Mouse (Mus musculus) midbrain, embryonic 11.5 days (tissue): ENCODE results near the gene Slc43a3. TPM values are rescaled to one million over a fixed set of nuclear protein-coding genes. Genes with fewer than 3 reads are reported as not detected.

Experiments
- ATAC-seq: fragments of 200-750 bp; cut with Nextera tagmentation; 2 replicates; pipeline ENCODE4 v1.8.0; 2017; ENCODE audit warnings: moderate TSS enrichment, moderate library complexity; ENCODE audit not compliant: low FRiP score
- DNase-seq: peaks from one replicate; pipeline ENCODE4 v3.0.0; 2015; ENCODE audit warnings: low spot score; ENCODE audit errors: missing footprints
- H3K27ac ChIP-seq: fragments of 300-500 bp; sonication (generic); 2 replicates; pipeline ENCODE4 v1.5.1; 2014; ENCODE audit warnings: low read depth, low read length
- H3K27me3 ChIP-seq: fragments of 300-500 bp; sonication (generic); 2 replicates; pipeline ENCODE4 v1.6.1; 2014; ENCODE audit warnings: mild to moderate bottlenecking, low read length, moderate library complexity, mixed read lengths; ENCODE audit not compliant: control insufficient read depth, insufficient read depth
- H3K36me3 ChIP-seq: fragments of 300-500 bp; sonication (generic); 2 replicates; pipeline ENCODE4 v1.6.1; 2014; ENCODE audit warnings: mild to moderate bottlenecking, low read length, moderate library complexity, mixed read lengths; ENCODE audit not compliant: control insufficient read depth, insufficient read depth
- H3K4me1 ChIP-seq: fragments of 300-500 bp; sonication (generic); 2 replicates; pipeline ENCODE4 v1.6.1; 2014; ENCODE audit warnings: low read length; ENCODE audit not compliant: control insufficient read depth, insufficient read depth
- H3K4me2 ChIP-seq: fragments of 300-500 bp; sonication (generic); 2 replicates; pipeline ENCODE4 v1.6.1; 2014; ENCODE audit warnings: mild to moderate bottlenecking, moderate library complexity
- H3K4me3 ChIP-seq: fragments of 300-500 bp; sonication (generic); 2 replicates; pipeline ENCODE4 v1.5.1; 2014; ENCODE audit warnings: low read depth, low read length
- H3K9ac ChIP-seq: fragments of 300-500 bp; sonication (generic); 2 replicates; pipeline ENCODE4 v1.6.1; 2014; ENCODE audit warnings: low read length
- H3K9me3 ChIP-seq: fragments of 300-500 bp; sonication (generic); 2 replicates; pipeline ENCODE4 v1.6.1; 2016; ENCODE audit warnings: low read length; ENCODE audit not compliant: control insufficient read depth
- WGBS: fragments of 180-500 bp; shearing (Covaris S2); extraction: QIAGEN DNeasy Blood & Tissue Kit; methylation state at CpG from one replicate; pipeline ENCODE4 v1.1.7; 2014; 5-methylcytosine and 5-hydroxymethylcytosine counted together
- polyA plus RNA-seq: library from polyadenylated mRNA; unstranded; fragments of >200 nt; fragmentation: Nextera tagmentation; extraction: Ambion mirVana; gene quantifications from 2 replicates; pipeline ENCODE4 v1.2.1, GENCODE M21; 2014

Slc43a3 gene
- polyA plus RNA-seq, 1 experiment from 2014 or later: 17.6 TPM

DNA sequence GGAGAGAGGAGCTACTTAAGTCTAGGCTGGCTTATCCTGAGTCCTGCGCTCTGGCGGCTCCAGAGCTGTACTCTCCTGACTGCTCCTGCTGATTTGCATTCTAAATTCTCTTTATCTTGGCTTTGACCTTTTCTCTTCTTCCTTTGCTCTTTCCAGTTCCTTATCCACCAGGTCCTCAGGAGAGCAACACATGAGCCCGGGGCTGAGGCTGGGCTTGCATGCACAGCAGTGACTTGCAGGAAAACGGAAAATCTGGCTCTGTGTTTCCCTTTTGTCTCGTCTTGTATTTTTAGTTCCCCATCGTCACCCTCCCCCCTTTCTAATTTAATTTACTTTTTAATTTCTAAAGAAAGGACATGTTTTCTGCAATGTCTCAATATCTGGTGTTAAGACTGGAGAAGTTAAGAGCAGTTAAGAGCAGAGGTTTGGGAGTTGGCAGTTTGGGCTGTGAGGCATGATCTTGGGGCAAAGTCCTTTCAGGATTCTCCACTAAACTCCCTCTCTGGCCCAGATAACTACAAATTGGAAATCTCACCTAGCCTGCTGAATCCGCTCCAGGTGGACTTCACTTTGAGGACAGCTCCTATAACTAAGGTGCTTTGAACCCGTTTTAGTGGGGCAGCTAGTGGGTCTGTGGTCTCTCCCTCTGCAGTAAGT lies 2.3 kb upstream of the Slc43a3 start:
- no peaks in the 10 kb centered on the region for H3K4me1 ChIP-seq
- no peak for DNase-seq
- no peak overlapping the region for H3K4me2 ChIP-seq
- no peak overlapping the region for H3K27ac ChIP-seq
- H3K9me3 ChIP-seq: no peaks in the 10 kb centered on the region
- H3K27me3 ChIP-seq: 0 out of 2 replicates have a peak, but pooled peaks cover 3% of the 10 kb centered on the region
- 71% methylated on average over 8 of the region's 8 CpGs for WGBS
- H3K4me3 ChIP-seq: no peak overlapping the region
- no peaks in the 10 kb centered on the region for H3K36me3 ChIP-seq
- no peak overlapping the region for H3K9ac ChIP-seq
- no peak for ATAC-seq

DNA sequence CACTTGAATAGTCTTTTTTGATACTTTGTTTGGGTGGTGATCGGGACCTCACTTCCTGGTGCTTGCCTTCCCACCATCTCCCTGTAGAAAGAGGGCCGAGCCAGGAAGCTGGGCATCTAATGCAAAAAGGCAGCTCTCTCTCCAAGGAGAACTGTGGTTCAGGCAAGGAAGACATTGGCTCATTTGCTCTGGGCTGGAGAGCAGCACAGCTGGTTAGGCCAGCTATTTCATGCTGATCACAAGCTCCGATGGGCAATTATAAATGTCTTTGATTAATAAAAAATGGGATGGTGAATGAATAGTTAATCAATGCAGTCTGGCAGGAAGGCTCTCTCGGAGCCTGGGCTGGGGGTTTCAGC lies 1.8 kb upstream of the Slc43a3 start:
- H3K4me2 ChIP-seq: no peak overlapping the region
- H3K27me3 ChIP-seq: 0 out of 2 replicates have a peak, but pooled peaks cover 3% of the 10 kb centered on the region
- WGBS: 54% methylated on average over 4 of the region's 4 CpGs
- ATAC-seq (no peak), DNase-seq (peak; percentile 84)
- no peaks in the 10 kb centered on the region for H3K36me3 ChIP-seq
- no peak overlapping the region for H3K4me3 ChIP-seq
- H3K9ac ChIP-seq: no peak overlapping the region
- H3K9me3 ChIP-seq: no peaks in the 10 kb centered on the region
- H3K27ac ChIP-seq: no peak overlapping the region
- H3K4me1 ChIP-seq: no peaks in the 10 kb centered on the region

DNA sequence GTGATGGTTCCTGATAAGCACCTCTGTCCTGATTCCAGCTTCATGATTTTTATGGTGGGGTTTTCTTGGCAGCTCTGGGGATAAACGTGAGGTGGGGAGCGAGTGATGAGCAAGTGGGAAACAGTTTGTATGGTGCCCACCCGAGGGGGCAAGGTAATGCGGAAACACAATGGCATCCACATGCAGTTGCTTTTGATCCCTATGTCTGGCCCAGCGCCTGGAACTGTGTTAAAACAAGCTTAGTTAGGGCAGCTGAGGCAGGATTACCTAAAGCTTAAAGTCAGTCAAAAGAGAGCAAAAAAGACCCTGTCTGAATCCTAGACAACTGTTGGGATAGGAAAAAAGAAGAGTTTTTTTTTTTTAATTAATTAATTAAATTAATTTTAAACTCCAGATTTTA lies 1.3 kb upstream of the Slc43a3 start:
- Histone ChIP-seq H3K27me3 (0 out of 2 replicates have a peak, but pooled peaks cover 3% of the 10 kb centered on the region), H3K4me1 (no peaks in the 10 kb centered on the region), H3K4me3 (no peak overlapping the region), H3K36me3 (no peaks in the 10 kb centered on the region), H3K9ac (no peak overlapping the region), H3K4me2 (no peak overlapping the region), H3K27ac (no peak overlapping the region), H3K9me3 (no peaks in the 10 kb centered on the region)
- 42% methylated on average over 5 of the region's 5 CpGs for WGBS
- DNase-seq (no peak), ATAC-seq (no peak)

DNA sequence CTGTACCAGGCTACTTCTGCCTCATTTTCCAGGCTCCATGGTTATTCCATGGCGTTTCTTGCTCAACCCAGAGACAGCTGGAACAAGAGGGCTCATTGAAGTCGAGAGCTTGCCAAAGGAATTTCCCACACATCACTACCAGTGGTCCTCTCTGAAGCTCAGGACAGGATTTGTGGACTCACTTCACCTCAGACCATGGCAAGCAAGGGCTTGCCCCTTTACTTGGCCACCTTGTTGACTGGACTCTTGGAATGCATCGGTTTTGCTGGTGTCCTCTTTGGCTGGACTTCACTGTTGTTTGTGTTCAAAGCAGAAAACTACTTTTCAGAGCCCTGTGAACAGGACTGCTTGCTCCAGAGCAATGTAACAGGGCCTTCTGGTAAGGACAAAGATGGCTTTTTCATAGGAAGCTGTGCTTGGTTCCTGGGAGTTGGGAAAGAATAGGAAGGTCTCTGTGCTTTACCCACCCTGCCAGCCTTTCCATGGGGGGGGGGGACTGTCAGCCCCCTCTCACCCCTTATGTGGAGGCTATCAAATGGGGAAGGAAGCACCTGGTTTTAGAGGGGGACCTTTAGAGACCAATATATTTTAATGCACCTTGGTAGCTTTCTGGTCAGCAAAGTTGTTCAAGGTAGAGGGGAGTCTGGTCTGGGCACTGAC lies 1.2 kb downstream of the Slc43a3 start:
- H3K9ac ChIP-seq: no peak overlapping the region
- no peaks in the 10 kb centered on the region for H3K36me3 ChIP-seq
- peak overlapping the region; percentile 30; the same call in 1 of the 2 replicates for H3K27ac ChIP-seq
- ATAC-seq: no peak
- no peaks in the 10 kb centered on the region for H3K4me1 ChIP-seq
- DNase-seq: no peak
- peak overlapping the region; percentile 36; the same call in 1 of the 2 replicates for H3K4me2 ChIP-seq
- no peaks in the 10 kb centered on the region for H3K9me3 ChIP-seq
- 0 out of 2 replicates have a peak, but pooled peaks cover 3% of the 10 kb centered on the region for H3K27me3 ChIP-seq
- peak overlapping the region; percentile 3 for H3K4me3 ChIP-seq
- 83% methylated on average over 3 of the region's 3 CpGs for WGBS

DNA sequence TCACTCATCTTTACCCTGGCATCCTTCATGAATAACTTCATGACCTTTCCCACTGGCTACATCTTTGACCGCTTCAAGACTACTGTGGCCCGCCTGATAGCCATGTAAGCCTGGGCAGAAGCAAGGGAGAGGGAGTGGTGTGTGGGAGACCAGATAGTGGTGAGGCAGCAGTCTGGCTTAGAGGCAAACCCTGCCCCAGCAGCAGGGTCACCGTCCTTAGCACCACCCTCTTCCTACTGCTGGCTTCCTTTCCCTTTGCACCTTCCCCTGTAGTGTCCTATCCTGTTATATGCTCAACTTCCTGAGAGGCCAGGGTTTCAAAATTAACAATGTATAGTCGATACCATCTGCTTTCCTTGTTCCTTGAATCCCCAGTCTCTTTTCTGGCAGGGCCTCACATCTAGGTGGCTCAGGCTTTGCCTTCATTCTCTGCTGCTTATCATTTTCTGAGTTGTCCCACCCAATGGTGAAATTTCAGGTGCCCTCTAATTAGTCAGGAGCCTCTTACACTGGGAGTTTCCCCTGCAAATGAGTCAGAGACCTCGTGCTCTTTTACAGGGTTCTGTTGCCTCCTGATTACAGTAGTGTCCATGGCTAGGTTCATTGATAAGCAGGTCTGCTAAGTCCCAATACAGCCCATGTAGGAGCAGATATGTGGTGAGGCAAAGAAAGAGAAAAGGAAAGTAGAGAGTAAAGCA lies 2.0 kb downstream of the Slc43a3 start:
- WGBS: 92% methylated on average over 5 of the region's 5 CpGs
- peak overlapping the region; percentile 3; the same call in 1 of the 2 replicates for H3K4me3 ChIP-seq
- no peaks in the 10 kb centered on the region for H3K4me1 ChIP-seq
- no peaks in the 10 kb centered on the region for H3K9me3 ChIP-seq
- ATAC-seq (no peak), DNase-seq (no peak)
- no peaks in the 10 kb centered on the region for H3K36me3 ChIP-seq
- no peak overlapping the region; the same call in 1 of the 2 replicates for H3K27ac ChIP-seq
- no peak overlapping the region for H3K9ac ChIP-seq
- peak overlapping the region; percentile 36; the same call in 1 of the 2 replicates for H3K4me2 ChIP-seq
- H3K27me3 ChIP-seq: 0 out of 2 replicates have a peak, but pooled peaks cover 3% of the 10 kb centered on the region

DNA sequence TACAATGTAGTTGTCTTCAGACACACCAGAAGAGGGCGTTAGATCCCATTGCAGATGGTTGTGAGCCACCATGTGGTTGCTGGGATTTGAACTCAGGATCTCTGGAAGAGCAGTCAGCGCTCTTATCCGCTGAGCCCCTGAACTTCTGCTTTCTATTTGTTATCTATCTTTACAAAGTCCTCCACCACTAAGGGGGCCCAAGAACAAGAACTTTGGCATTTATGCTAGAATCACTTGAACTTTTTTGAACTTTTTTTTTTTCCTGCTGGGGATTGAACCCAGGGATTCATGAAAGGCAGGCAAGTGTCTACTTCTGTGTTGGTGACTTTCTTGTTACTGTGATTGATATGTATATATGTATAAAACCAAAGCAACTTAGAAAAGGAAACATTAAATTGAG lies 2.9 kb downstream of the Slc43a3 start:
- no peak overlapping the region for H3K9ac ChIP-seq
- H3K36me3 ChIP-seq: no peaks in the 10 kb centered on the region
- no peak overlapping the region for H3K4me2 ChIP-seq
- DNase-seq (no peak), ATAC-seq (no peak)
- no peak overlapping the region for H3K27ac ChIP-seq
- no peaks in the 10 kb centered on the region for H3K9me3 ChIP-seq
- 76% methylated on average over 3 of the region's 3 CpGs for WGBS
- H3K4me1 ChIP-seq: no peaks in the 10 kb centered on the region
- no peak overlapping the region for H3K4me3 ChIP-seq
- 0 out of 2 replicates have a peak, but pooled peaks cover 3% of the 10 kb centered on the region for H3K27me3 ChIP-seq

DNA sequence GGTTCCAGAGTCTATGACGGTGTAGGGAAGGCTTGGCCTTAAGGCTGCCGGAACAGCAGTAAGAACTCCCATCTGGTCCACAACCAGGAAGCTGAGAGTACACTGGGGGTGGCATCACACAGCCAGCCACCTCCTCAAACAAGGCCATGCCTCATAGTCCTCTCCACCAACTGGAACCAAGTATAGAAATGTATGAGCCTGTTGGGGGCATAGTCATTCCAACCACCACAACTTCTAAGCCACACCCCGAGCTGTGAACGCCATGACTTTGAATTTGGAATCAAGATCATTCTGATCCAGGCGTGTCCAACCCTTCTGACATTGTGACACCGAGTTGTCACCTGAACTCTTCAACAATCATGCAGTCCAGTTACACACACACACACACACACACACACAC lies 3.3 kb downstream of the Slc43a3 start:
- 87% methylated on average over 6 of the region's 6 CpGs for WGBS

DNA sequence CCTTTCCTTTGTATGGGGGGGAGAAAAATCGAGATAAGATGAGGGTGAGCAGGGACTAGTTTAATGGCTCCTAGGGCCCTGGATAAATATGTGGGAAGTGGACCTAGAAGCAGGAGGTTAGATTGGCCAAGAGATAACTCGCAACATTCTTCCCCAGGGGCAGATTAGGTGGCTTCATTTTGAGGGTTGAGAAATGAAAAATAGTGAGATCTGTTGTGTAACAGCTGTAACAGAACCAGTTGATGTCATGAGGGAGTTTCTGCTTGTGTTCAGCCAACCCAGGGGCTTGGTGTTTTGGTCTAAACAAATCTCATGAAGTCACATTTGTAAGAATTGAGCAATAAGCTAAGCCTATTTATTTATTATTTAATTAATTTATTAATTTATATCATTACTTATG lies 5.0 kb downstream of the Slc43a3 start:
- H3K27ac ChIP-seq: no peak overlapping the region
- no peak overlapping the region for H3K4me3 ChIP-seq
- no peaks in the 10 kb centered on the region for H3K4me1 ChIP-seq
- DNase-seq (no peak), ATAC-seq (no peak)
- WGBS: 87% methylated on average over 2 of the region's 2 CpGs
- H3K9me3 ChIP-seq: no peaks in the 10 kb centered on the region
- no peak overlapping the region for H3K9ac ChIP-seq
- 0 out of 2 replicates have a peak, but pooled peaks cover 3% of the 10 kb centered on the region for H3K27me3 ChIP-seq
- no peak overlapping the region for H3K4me2 ChIP-seq
- H3K36me3 ChIP-seq: no peaks in the 10 kb centered on the region

More for the DNA sequence above, 3.3 kb downstream of the Slc43a3 start:
- H3K9me3 ChIP-seq: no peaks in the 10 kb centered on the region
- no peak overlapping the region for H3K9ac ChIP-seq
- H3K27ac ChIP-seq: no peak overlapping the region
- DNase-seq (no peak), ATAC-seq (no peak)
- H3K36me3 ChIP-seq: no peaks in the 10 kb centered on the region
- no peak overlapping the region for H3K4me3 ChIP-seq
- H3K4me2 ChIP-seq: no peak overlapping the region
- H3K27me3 ChIP-seq: 0 out of 2 replicates have a peak, but pooled peaks cover 3% of the 10 kb centered on the region
- H3K4me1 ChIP-seq: no peaks in the 10 kb centered on the region

DNA sequence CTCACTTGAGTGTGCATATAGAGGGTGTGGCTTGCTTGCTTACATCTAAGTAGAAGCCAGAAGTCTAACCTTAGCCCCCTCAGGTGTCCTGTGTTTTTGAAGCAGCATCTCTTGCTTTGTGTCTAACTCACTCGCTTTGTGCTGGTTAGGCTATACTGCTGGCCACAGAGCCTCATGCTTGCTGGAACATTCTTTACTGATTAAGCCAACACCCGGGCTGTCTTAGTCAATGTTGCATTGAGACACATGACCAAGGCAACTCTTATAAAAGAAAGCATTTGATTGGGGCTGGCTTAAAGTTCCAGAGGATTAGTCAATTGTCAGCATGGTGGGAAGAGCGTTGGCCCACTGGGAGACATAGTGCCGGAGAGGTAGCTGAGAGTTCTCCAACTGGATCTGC lies 5.4 kb downstream of the Slc43a3 start:
- WGBS: 86% methylated on average over 4 of the region's 4 CpGs
- Histone ChIP-seq H3K9ac (no peak overlapping the region), H3K4me2 (no peak overlapping the region), H3K27me3 (0 out of 2 replicates have a peak, but pooled peaks cover 3% of the 10 kb centered on the region), H3K27ac (no peak overlapping the region), H3K36me3 (no peaks in the 10 kb centered on the region), H3K9me3 (no peaks in the 10 kb centered on the region), H3K4me3 (no peak overlapping the region), H3K4me1 (no peaks in the 10 kb centered on the region)
- DNase-seq (no peak), ATAC-seq (no peak)
